Mouse (Mus musculus): Measurements from ENCODE around the gene Sik3. TPM values are rescaled to one million over a fixed set of nuclear protein-coding genes. Genes with fewer than 3 reads are reported as not detected.

The Sik3 gene
- polyA plus RNA-seq, 1 experiment from 2014 or later = 12.6 TPM

DNA sequence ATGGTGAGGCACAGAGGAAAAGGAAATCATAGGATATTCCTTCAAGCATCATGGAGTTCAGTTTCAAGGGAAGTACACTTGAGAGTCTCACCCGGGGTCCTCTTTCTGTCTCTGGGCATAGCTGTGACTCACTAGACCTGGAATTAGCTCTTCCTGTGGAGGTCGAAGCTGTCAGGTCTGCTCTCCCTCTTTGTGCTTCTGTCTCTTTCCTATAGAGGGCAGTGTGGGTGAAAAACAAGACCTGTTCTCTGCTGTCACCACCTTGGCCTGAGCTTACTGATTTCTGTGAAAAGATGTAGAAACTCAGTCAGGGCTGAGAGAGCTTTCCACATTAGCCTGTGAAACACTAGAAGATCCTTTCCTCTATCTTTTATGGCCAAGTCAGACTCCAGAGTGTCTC is 172.6 kb downstream of the Sik3 start:
- Histone ChIP-seq H3K4me1 (no peaks in the 10 kb centered on the region), H3K4me2 (replicated peaks) (no peak overlapping the region), H3K9me3 (no peaks in the 10 kb centered on the region), H3K27me3 (no peaks in the 10 kb centered on the region), H3K4me3 (no peak overlapping the region), H3K36me3 (no peaks in the 10 kb centered on the region), H3K9ac (replicated peaks) (no peak overlapping the region), H3K27ac (replicated peaks) (no peak overlapping the region)
- ATAC-seq (ENCODE audit: low FRiP score, low read depth) = no peak
- WGBS = 58% methylated on average over 2 of the region's 2 CpGs

DNA sequence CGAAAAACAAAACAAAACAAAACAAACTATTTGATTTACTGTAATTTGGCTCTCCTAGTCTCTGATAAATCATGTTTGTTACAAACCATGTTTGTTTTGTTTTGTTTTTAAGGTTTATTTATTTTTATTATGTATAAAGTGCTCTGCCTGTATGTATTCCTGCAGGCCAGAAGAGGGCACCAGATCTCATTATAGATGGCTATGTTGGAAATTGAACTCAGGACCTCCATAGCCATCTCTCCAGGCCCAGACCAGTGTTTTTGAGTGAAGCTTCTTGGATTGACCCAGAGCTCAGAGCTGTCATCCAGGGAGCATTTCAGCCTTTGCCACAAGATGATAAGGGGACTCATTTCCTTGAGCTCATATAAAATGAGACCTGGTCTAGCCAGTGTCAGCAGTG is 173.8 kb downstream of the Sik3 start:
- no peaks in the 10 kb centered on the region for H3K27me3 ChIP-seq
- no peak overlapping the region for H3K4me2 ChIP-seq (replicated peaks)
- H3K9ac ChIP-seq (replicated peaks) = no peak overlapping the region
- no peaks in the 10 kb centered on the region for H3K36me3 ChIP-seq
- no peaks in the 10 kb centered on the region for H3K4me1 ChIP-seq
- no peak overlapping the region for H3K4me3 ChIP-seq
- H3K9me3 ChIP-seq = no peaks in the 10 kb centered on the region
- no peak overlapping the region for H3K27ac ChIP-seq (replicated peaks)
- WGBS = 89% methylated on average over 1 of the region's 1 CpGs
- ATAC-seq (ENCODE audit: low FRiP score, low read depth) = no peak

DNA sequence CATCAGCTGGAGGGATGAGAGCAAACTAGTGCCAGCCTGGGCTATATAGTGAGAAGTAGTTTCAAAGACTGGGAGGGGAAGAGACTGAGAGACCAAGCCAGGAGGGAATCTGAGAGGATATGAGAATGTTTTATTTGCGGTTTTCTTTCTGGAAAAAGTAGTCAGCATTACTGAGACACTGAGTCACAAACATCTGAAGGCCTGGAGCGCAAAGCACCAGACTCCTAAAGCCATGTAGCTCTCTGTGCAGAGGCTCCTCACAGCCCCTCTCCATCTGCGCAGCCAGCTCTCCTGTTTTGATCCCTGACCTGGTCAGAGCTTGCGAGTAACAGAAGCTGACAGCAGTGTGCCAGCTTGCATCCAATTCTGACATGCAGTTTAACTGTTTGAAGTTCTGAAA is 175.8 kb downstream of the Sik3 start:
- WGBS = 88% methylated on average over 4 of the region's 4 CpGs
- ATAC-seq (ENCODE audit: low FRiP score, low read depth) = no peak

DNA sequence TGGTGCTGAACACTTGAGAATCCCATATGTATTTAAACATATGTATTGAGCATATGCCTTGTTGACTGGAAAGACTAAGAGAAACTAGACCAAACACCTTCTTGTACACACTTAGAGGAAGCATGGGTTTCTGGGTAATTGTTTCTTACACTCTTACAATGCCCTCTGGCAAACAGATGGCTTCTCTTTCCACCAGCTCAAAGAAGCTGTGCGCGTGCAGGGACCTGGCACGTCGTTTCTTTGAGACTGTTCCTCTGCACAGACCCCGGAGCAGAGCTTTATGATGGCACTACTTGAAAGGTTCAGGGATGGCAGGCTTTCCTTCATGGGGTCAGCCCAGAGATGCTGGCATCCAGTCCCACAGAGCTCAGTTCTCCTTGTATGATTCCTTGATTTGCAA is 176.3 kb downstream of the Sik3 start:
- H3K27me3 ChIP-seq = no peaks in the 10 kb centered on the region
- no peak overlapping the region for H3K4me2 ChIP-seq (replicated peaks)
- no peak overlapping the region for H3K4me3 ChIP-seq
- ATAC-seq (ENCODE audit: low FRiP score, low read depth) = no peak
- WGBS = 87% methylated on average over 5 of the region's 5 CpGs
- H3K9me3 ChIP-seq = no peaks in the 10 kb centered on the region
- no peak overlapping the region for H3K9ac ChIP-seq (replicated peaks)
- no peaks in the 10 kb centered on the region for H3K4me1 ChIP-seq
- no peak overlapping the region for H3K27ac ChIP-seq (replicated peaks)
- H3K36me3 ChIP-seq = peaks cover under 1% of the 10 kb centered on the region; the same call in 1 of the 2 replicates

More for the DNA sequence above, 175.8 kb downstream of the Sik3 start:
- Histone ChIP-seq H3K9me3 (no peaks in the 10 kb centered on the region), H3K27ac (replicated peaks) (no peak overlapping the region), H3K27me3 (no peaks in the 10 kb centered on the region), H3K9ac (replicated peaks) (no peak overlapping the region), H3K4me1 (no peaks in the 10 kb centered on the region), H3K4me2 (replicated peaks) (no peak overlapping the region), H3K36me3 (no peaks in the 10 kb centered on the region), H3K4me3 (no peak overlapping the region)

DNA sequence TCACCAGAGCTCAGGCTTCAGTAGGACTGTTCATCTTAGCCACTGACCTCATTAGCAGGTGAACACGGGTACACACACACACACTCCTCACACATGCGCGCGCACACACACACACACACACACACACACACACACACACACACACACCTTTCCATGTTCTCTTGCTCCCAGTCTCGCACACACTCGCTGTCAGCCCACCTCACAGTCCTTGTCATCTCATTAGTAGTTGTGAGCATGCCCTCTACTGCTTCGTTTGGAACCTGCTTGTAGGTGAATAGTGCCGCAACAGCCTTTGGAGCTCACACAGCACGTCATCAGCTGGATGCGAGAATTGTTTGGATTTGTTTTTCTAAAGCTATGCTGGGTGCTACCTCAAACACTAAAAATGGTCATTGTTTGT is 176.8 kb downstream of the Sik3 start:
- ATAC-seq (ENCODE audit: low FRiP score, low read depth) = no peak
- H3K9me3 ChIP-seq = no peaks in the 10 kb centered on the region
- peaks cover 5% of the 10 kb centered on the region for H3K36me3 ChIP-seq
- H3K27ac ChIP-seq (replicated peaks) = no peak overlapping the region
- no peak overlapping the region for H3K9ac ChIP-seq (replicated peaks)
- H3K4me3 ChIP-seq = no peak overlapping the region
- H3K4me1 ChIP-seq = no peaks in the 10 kb centered on the region
- 89% methylated on average over 10 of the region's 10 CpGs for WGBS
- no peaks in the 10 kb centered on the region for H3K27me3 ChIP-seq
- H3K4me2 ChIP-seq (replicated peaks) = no peak overlapping the region

DNA sequence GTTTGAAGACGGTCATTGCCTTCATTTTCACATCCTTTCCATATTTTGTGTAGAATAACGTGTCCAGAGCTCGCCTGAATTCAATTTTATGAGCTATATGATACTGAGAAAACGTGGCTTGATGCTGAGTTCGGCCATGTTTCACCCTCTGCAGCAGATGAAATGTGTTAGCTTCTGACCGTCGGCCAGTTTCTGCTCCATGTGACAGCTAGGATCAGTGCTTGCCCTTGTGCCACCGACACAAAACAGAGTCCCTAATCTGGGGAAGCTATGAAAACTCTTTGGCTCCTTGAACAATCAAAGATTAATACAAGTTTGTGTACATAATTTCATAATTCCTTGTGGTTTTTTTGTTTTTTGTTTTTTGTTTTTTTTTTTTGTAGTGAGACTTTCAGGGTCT is 178.6 kb downstream of the Sik3 start:
- 73% methylated on average over 8 of the region's 8 CpGs for WGBS
- ATAC-seq (ENCODE audit: low FRiP score, low read depth) = no peak
- no peak overlapping the region for H3K4me3 ChIP-seq
- no peak overlapping the region for H3K27ac ChIP-seq (replicated peaks)
- no peaks in the 10 kb centered on the region for H3K9me3 ChIP-seq
- no peaks in the 10 kb centered on the region for H3K4me1 ChIP-seq
- H3K4me2 ChIP-seq (replicated peaks) = no peak overlapping the region
- no peak overlapping the region for H3K9ac ChIP-seq (replicated peaks)
- peaks cover 24% of the 10 kb centered on the region for H3K36me3 ChIP-seq
- H3K27me3 ChIP-seq = no peaks in the 10 kb centered on the region

DNA sequence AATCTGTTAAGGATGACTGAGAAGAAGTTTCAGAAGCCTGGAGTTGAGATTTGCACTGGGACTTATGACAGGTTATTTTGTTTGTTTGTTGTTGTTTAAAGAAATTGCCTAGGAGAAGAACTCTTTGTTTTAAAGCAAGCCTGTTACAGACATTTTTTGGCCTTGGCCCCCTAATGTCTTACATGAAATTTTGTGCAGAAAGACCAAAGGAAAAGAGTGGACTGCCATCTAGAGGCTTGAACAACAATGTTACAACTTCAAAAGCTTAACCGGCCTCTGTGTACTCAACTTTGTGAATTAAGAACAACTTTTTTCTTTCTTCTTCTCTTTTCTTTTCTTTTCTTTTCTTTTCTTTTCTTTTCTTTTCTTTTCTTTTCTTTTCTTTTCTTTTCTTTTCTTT is 179.0 kb downstream of the Sik3 start:
- no peak overlapping the region for H3K4me2 ChIP-seq (replicated peaks)
- no peak overlapping the region for H3K4me3 ChIP-seq
- H3K27me3 ChIP-seq = no peaks in the 10 kb centered on the region
- no peaks in the 10 kb centered on the region for H3K4me1 ChIP-seq
- H3K36me3 ChIP-seq = peaks cover 28% of the 10 kb centered on the region
- no peak for ATAC-seq (ENCODE audit: low FRiP score, low read depth)
- no peaks in the 10 kb centered on the region for H3K9me3 ChIP-seq
- H3K27ac ChIP-seq (replicated peaks) = no peak overlapping the region
- 41% methylated on average over 1 of the region's 1 CpGs for WGBS
- H3K9ac ChIP-seq (replicated peaks) = no peak overlapping the region

DNA sequence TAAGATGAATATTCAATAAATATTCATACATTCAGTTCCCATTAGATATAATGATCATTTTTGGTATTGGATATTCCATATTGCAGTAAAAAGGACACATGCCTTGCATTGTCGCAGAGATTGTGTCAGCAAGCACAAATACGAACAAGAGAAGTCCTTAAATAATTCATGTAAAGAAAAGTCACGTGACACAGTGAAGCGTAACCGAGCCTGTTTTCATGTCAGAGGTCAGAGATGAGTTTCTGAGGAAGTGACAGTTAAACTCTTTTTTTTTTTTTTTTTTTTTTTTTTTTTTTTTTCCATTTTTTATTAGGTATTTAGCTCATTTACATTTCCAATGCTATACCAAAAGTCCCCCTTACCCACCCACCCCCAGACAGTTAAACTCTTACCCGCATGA is 180.0 kb downstream of the Sik3 start:
- H3K4me3 ChIP-seq = no peak overlapping the region
- 83% methylated on average over 6 of the region's 6 CpGs for WGBS
- H3K4me1 ChIP-seq = no peaks in the 10 kb centered on the region
- no peak for ATAC-seq (ENCODE audit: low FRiP score, low read depth)
- peaks cover 30% of the 10 kb centered on the region for H3K36me3 ChIP-seq
- H3K9me3 ChIP-seq = no peaks in the 10 kb centered on the region
- H3K9ac ChIP-seq (replicated peaks) = no peak overlapping the region
- H3K27ac ChIP-seq (replicated peaks) = no peak overlapping the region
- H3K4me2 ChIP-seq (replicated peaks) = no peak overlapping the region
- no peaks in the 10 kb centered on the region for H3K27me3 ChIP-seq

DNA sequence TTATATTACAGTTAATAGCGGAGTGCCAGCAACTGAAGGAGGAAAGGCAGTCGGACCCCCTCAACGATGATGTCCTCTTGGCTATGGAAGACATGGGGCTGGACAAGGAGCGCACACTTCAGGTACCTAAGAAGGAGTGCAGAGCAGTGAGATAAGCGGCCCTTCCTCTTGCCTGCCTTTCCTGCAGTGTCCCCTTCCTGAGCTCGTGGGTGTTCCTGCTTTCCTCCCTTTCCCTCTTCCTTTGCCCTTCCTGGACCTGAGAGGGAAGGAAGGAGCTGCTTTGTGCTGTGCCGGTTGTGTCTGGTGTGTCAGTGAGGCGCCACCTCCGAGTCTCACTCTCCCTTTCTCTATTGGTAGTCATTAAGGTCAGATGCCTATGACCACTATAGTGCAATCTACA is 182.2 kb downstream of the Sik3 start:
- WGBS = 90% methylated on average over 8 of the region's 9 CpGs
- Histone ChIP-seq H3K4me1 (no peaks in the 10 kb centered on the region), H3K4me3 (no peak overlapping the region)

DNA sequence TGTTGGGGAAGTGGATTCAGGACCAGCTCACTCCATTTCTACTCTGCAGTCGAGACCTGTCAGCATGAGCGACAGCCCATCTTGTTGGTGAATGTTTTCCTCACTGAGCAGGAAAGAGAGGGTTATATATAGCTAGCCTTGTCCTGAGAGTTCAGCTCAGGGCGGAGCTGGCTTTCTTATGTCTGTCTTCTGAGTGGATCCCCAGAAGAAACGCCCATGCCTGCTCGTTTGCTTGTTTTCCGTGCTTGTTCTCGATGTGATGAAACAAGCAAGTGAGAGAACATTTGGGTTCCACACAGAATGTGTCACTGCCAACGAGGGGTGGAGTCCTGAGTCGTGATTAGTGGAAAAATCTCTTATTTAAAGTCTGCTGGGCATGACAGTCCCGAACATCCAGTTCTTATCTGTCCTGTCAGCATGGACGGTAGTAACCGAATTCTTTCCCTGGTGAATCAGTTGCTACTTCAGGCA is 184.1 kb downstream of the Sik3 start:
- no peak overlapping the region for H3K4me2 ChIP-seq (replicated peaks)
- H3K4me1 ChIP-seq = no peaks in the 10 kb centered on the region
- no peak for ATAC-seq (ENCODE audit: low FRiP score, low read depth)
- no peak overlapping the region for H3K9ac ChIP-seq (replicated peaks)
- no peaks in the 10 kb centered on the region for H3K9me3 ChIP-seq
- WGBS = 90% methylated on average over 12 of the region's 12 CpGs
- no peaks in the 10 kb centered on the region for H3K27me3 ChIP-seq
- H3K27ac ChIP-seq (replicated peaks) = no peak overlapping the region
- H3K36me3 ChIP-seq = peaks cover 64% of the 10 kb centered on the region
- H3K4me3 ChIP-seq = no peak overlapping the region

More for the DNA sequence above, 182.2 kb downstream of the Sik3 start:
- Histone ChIP-seq H3K27me3 (no peaks in the 10 kb centered on the region), H3K4me2 (replicated peaks) (no peak overlapping the region), H3K36me3 (peaks cover 49% of the 10 kb centered on the region), H3K27ac (replicated peaks) (no peak overlapping the region), H3K9ac (replicated peaks) (no peak overlapping the region), H3K9me3 (no peaks in the 10 kb centered on the region)
- no peak for ATAC-seq (ENCODE audit: low FRiP score, low read depth)

DNA sequence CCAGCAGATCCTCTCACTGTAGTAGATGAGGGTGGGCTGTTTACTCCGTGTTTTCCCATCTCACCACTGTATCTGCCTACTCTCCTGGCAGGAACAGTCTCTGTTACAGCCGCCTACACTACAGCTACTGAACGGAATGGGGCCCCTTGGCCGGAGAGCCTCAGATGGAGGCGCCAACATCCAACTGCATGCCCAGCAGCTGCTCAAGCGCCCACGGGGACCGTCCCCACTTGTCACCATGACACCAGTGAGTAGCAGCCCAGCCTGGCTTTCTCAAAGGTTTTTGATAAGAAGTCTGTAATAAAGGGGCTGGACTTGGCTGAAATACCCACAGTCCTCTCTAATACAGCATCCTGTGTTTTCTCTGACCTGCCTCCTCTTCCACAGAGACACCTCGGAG is 185.8 kb downstream of the Sik3 start:
- no peak overlapping the region for H3K4me3 ChIP-seq
- 91% methylated on average over 9 of the region's 9 CpGs for WGBS
- H3K4me2 ChIP-seq (replicated peaks) = no peak overlapping the region
- no peaks in the 10 kb centered on the region for H3K9me3 ChIP-seq
- H3K27me3 ChIP-seq = no peaks in the 10 kb centered on the region
- H3K9ac ChIP-seq (replicated peaks) = no peak overlapping the region
- H3K4me1 ChIP-seq = no peaks in the 10 kb centered on the region
- no peak overlapping the region for H3K27ac ChIP-seq (replicated peaks)
- no peak for ATAC-seq (ENCODE audit: low FRiP score, low read depth)
- peaks cover 72% of the 10 kb centered on the region for H3K36me3 ChIP-seq

DNA sequence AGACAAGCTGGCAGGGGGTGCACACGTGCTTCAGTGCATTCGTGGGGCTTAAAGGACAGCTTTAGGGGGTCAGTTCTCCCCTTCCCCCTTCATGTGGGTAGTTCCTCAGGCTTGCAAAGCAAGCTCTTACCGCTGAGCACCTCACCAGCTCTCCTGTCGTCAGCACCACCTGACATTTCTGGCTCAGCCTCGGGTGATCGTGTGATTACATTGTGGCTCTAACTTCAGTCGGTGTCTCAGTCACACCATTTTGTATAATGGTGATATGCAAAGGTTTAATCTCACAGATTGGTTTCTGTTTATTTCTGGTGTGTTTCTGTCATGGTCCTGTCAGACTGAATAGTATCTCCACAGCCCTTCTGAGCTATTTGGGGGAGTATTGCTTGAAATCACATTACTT is 186.3 kb downstream of the Sik3 start:
- Histone ChIP-seq H3K36me3 (peaks cover 72% of the 10 kb centered on the region), H3K9ac (replicated peaks) (no peak overlapping the region)

DNA sequence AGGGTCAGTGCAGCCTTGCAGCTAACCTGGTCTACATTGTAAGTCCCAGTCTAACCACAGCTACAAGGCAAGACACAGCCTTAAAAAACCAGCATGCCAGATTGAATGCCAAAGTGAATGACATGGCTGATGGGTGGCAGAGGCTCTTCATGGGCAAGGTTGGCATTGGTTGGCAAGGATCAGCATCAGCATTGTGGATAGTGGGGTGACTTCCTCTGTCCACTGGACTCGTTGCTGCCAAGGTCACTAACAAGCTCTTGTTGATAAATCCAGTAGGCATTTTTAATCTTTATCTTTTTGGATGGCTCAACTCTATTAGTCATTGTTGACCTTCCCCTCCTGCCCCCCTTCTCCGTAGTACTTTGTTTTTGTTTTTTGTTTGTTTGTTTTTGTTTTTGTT is 187.0 kb downstream of the Sik3 start:
- 90% methylated on average over 2 of the region's 2 CpGs for WGBS
- Histone ChIP-seq H3K27me3 (no peaks in the 10 kb centered on the region), H3K4me3 (no peak overlapping the region), H3K36me3 (peaks cover 72% of the 10 kb centered on the region), H3K4me2 (replicated peaks) (no peak overlapping the region), H3K4me1 (no peaks in the 10 kb centered on the region), H3K9me3 (no peaks in the 10 kb centered on the region), H3K27ac (replicated peaks) (no peak overlapping the region), H3K9ac (replicated peaks) (no peak overlapping the region)
- no peak for ATAC-seq (ENCODE audit: low FRiP score, low read depth)

More for the DNA sequence above, 186.3 kb downstream of the Sik3 start:
- no peak overlapping the region for H3K27ac ChIP-seq (replicated peaks)
- H3K4me2 ChIP-seq (replicated peaks) = no peak overlapping the region
- no peaks in the 10 kb centered on the region for H3K27me3 ChIP-seq
- H3K9me3 ChIP-seq = no peaks in the 10 kb centered on the region
- WGBS = 85% methylated on average over 7 of the region's 7 CpGs
- no peak overlapping the region for H3K4me3 ChIP-seq
- no peak for ATAC-seq (ENCODE audit: low FRiP score, low read depth)
- H3K4me1 ChIP-seq = no peaks in the 10 kb centered on the region
